Mouse (Mus musculus) bone marrow macrophage, adult 2 months (primary cell): ENCODE results near the gene Phf2. TPM values are rescaled to one million over a fixed set of nuclear protein-coding genes. Genes with fewer than 3 reads are reported as not detected.

Source experiments
- H3K27ac ChIP-seq: 2 replicates; pipeline ENCODE4 v1.5.1; 2012; ENCODE audit warnings: low read depth, low read length; ENCODE audit not compliant: insufficient read depth
- H3K4me1 ChIP-seq: 2 replicates; pipeline ENCODE4 v1.6.1; 2012; ENCODE audit warnings: low read length; ENCODE audit not compliant: control insufficient read depth, insufficient read depth
- H3K4me3 ChIP-seq: 2 replicates; pipeline ENCODE4 v1.5.1; 2012; ENCODE audit warnings: mild to moderate bottlenecking, low read length, moderate library complexity; ENCODE audit not compliant: insufficient read depth
- CTCF ChIP-seq: IDR thresholded peaks from 2 replicates; pipeline ENCODE4 v1.5.1; 2012; ENCODE audit warnings: low read depth, mild to moderate bottlenecking, low read length, moderate library complexity
- POLR2A ChIP-seq: IDR thresholded peaks from 2 replicates; pipeline ENCODE4 v1.6.1; 2012; ENCODE audit warnings: mild to moderate bottlenecking, low read depth, low read length, borderline replicate concordance
- polyA plus RNA-seq: library from polyadenylated mRNA; stranded (reverse); fragments of >200 nt; gene quantifications from 2 replicates; pipeline ENCODE4 v1.2.4, GENCODE M21; 2012; ENCODE audit not compliant: missing spikeins, insufficient read depth, insufficient read length

Gene Phf2
- polyA plus RNA-seq, 1 experiment, result 20.4 TPM

GRCm38 (mm10) chr13:48861913-48862312, 9.0 kb downstream of the Phf2 start:
- H3K4me1 ChIP-seq, result peaks cover 29% of the 10 kb centered on the region
- no peak overlapping the region for H3K27ac ChIP-seq
- TF ChIP-seq CTCF, result no peak
- no peak for TF ChIP-seq POLR2A
- no peak overlapping the region for H3K4me3 ChIP-seq

- Histone ChIP-seq H3K4me1 (peaks cover 24% of the 10 kb centered on the region), H3K27ac (no peak overlapping the region), H3K4me3 (no peak overlapping the region)
- TF ChIP-seq CTCF (no peak), POLR2A (no peak)
These were observed 12.1 kb downstream of the Phf2 start for GRCm38 (mm10) chr13:48858779-48859178.

GRCm38 (mm10) chr13:48858054-48858453, 12.9 kb downstream of the Phf2 start:
- Histone ChIP-seq H3K4me3 (no peak overlapping the region), H3K27ac (no peak overlapping the region), H3K4me1 (peaks cover 17% of the 10 kb centered on the region)
- TF ChIP-seq POLR2A (no peak), CTCF (no peak)

- Histone ChIP-seq H3K4me3 (no peak overlapping the region), H3K4me1 (peaks cover 13% of the 10 kb centered on the region), H3K27ac (no peak overlapping the region)
- TF ChIP-seq CTCF (no peak), POLR2A (no peak)
These were observed 13.5 kb downstream of the Phf2 start for GRCm38 (mm10) chr13:48857246-48857932.

- TF ChIP-seq CTCF (no peak), POLR2A (no peak)
- Histone ChIP-seq H3K27ac (no peak overlapping the region), H3K4me3 (no peak overlapping the region), H3K4me1 (peaks cover 3% of the 10 kb centered on the region; the same call in 1 of the 2 replicates)
These were observed 17.0 kb downstream of the Phf2 start for GRCm38 (mm10) chr13:48853947-48854346.

- H3K4me1 ChIP-seq, result peaks cover 3% of the 10 kb centered on the region; the same call in 1 of the 2 replicates
- H3K4me3 ChIP-seq, result no peak overlapping the region
- no peak overlapping the region for H3K27ac ChIP-seq
- no peak for TF ChIP-seq POLR2A
- no peak for TF ChIP-seq CTCF
These were observed 17.4 kb downstream of the Phf2 start for GRCm38 (mm10) chr13:48853475-48853874.

- no peak overlapping the region for H3K27ac ChIP-seq
- H3K4me1 ChIP-seq, result peaks cover 3% of the 10 kb centered on the region; the same call in 1 of the 2 replicates
- TF ChIP-seq CTCF, result no peak
- no peak for TF ChIP-seq POLR2A
- no peak overlapping the region for H3K4me3 ChIP-seq
These were observed 18.1 kb downstream of the Phf2 start for GRCm38 (mm10) chr13:48852859-48853258.

GRCm38 (mm10) chr13:48851719-48852118, 19.2 kb downstream of the Phf2 start:
- Histone ChIP-seq H3K4me1 (0 out of 2 replicates have a peak, but pooled peaks cover 3% of the 10 kb centered on the region), H3K4me3 (no peak overlapping the region), H3K27ac (no peak overlapping the region)
- TF ChIP-seq POLR2A (no peak), CTCF (no peak)

GRCm38 (mm10) chr13:48850771-48851170, 20.1 kb downstream of the Phf2 start:
- peaks cover 4% of the 10 kb centered on the region; the same call in 1 of the 2 replicates for H3K4me1 ChIP-seq
- TF ChIP-seq POLR2A, result no peak
- no peak for TF ChIP-seq CTCF
- H3K27ac ChIP-seq, result no peak overlapping the region
- no peak overlapping the region for H3K4me3 ChIP-seq

GRCm38 (mm10) chr13:48850326-48850725, 20.6 kb downstream of the Phf2 start:
- no peak overlapping the region for H3K27ac ChIP-seq
- TF ChIP-seq CTCF (no peak), POLR2A (no peak)
- H3K4me3 ChIP-seq, result no peak overlapping the region
- H3K4me1 ChIP-seq, result peaks cover 9% of the 10 kb centered on the region; the same call in 1 of the 2 replicates
